Mouse (Mus musculus) left cerebral cortex, adult 2 months (tissue): ENCODE measurements around the gene Ly6g6d. TPM values are rescaled to one million over a fixed set of nuclear protein-coding genes. Genes with fewer than 3 reads are reported as not detected.
A peak's percentile ranks its signal among the peaks of the same experiment; 100 is the strongest.
"Not testable (repeated sequence)": the region's sequence is repeated elsewhere in the genome, so short reads cannot be mapped to it uniquely, and the experiment has no call there.

Experiments used
- DNase-seq, 2 experiments: peaks; one replicate each; pipeline ENCODE4 v3.0.0; 2021 to 2022; ENCODE audit warnings: low spot score in 2 of 2, mixed read lengths in 1 of 2; ENCODE audit errors: extremely low spot score in 1 of 2
- H3K27ac ChIP-seq: fragments of 200-600 bp; 2 replicates; pipeline ENCODE4 v1.8.1; 2022
- H3K4me3 ChIP-seq: fragments of 200-600 bp; 2 replicates; pipeline ENCODE4 v1.8.1; 2022
- CTCF ChIP-seq: fragments of 200-600 bp; IDR thresholded peaks from 2 replicates; pipeline ENCODE4 v1.8.1; 2022; ENCODE audit warnings: antibody characterized with exemption, mild to moderate bottlenecking, moderate library complexity
- intact Hi-C: fragments of 180-260 bp; cut with DNase I; formaldehyde crosslinking; loops from one replicate; pipeline ENCODE4 v1.15.1; 2025
- long read RNA-seq, 2 experiments: library from polyadenylated mRNA; stranded (forward); transcript quantifications; one replicate each; pipeline ENCODE4 v2.0.0; 2021; ENCODE audit warnings: borderline mapping rate in 2 of 2
- total RNA-seq, 2 experiments: library from RNA; stranded (reverse); gene quantifications; 2 replicates each; pipeline ENCODE4 v1.2.3; 2021

The Ly6g6d gene
- 1 to 10 TPM in 1 of 2 experiments, under 1 TPM in 1; 0.70 to 1.1 TPM for total RNA-seq
- long read RNA-seq, experiment 1 = 0 reads
- long read RNA-seq, experiment 2 = 0 reads

DNA sequence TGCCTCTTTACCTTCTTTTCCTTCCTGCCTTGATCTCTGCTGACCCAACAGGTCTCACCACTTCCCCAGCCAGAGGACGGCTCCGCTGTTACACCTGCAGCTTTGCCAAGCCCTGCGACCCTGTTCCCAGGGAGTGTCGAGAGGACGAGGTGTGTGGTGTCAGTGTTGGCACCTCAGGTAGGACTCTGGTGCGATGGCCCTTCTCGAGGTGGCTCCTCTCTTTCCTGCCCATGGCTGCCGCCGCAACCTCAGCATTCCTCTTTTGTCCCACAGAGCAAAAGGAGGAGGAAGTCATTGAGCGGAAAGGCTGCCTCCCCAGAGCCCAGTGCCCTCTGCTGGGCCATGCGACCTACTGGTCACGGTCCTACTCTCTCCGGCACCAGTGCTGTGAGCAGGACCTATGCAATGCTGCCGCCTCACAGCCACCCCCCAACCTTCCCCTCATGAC, at the start of gene Ly6g6d:
Gene Ly6g6d (minus strand): TSS at position 280 of the 448 bp plus-strand sequence.
- intact Hi-C loops = no loop called here
- TF ChIP-seq CTCF = peak; percentile 45
- no peak for DNase-seq

DNA sequence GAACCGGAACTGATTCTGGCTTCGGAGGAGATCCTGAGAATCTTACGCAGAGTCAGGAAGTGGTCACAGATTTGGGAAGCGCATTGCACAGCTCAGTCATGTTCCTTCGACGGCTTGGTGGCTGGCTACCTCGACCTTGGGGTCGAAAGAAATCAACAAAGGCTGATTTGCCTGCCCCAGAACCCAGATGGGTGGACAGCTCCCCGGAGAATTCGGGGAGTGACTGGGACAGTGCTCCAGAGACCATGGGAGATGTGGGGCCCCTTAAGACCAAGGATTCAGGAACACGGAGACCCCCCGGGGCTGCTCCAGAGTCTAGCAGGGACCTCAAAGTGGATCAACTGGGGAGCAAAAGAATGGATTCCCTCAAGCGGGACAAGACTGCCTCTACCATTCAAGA, 49.2 kb upstream of the Ly6g6d start:
- intact Hi-C loops = no loop called here

More for the DNA sequence above, at the start of gene Ly6g6d:
- peak within 1 kb of the TSS; percentile 22 for H3K4me3 ChIP-seq
- peak within 1 kb of the TSS; percentile 11; the same call in 1 of the 2 replicates for H3K27ac ChIP-seq

DNA sequence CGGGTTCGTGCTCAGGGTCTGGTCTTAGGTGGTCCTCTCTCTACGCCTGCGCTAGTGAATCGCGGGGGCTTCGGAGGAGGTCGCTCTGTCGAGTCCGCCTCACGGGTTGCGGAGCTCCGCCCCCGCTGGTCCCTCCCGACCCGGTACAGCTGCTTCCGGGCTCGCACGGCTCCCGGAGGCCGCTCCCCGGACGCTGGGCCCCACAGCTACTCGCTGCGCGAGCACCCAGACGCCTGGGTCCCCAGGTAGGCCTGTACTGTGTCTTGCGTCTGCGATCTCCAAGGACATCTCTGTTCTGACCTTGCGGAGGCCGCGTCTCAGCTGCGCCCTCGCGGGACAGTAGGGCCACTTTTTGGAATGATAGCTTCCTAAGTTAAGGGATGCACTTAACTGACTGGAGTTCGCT, 48.3 kb upstream of the Ly6g6d start, which contains the start of gene D17H6S53E:
Gene D17H6S53E (plus strand): TSS at position 168 of the 406 bp plus-strand sequence.
- DNase-seq = peak; percentile 70 to 72
- H3K27ac ChIP-seq = peak within 1 kb of the TSS; percentile 96
- no peak for TF ChIP-seq CTCF
- peak within 1 kb of the TSS; percentile 62 for H3K4me3 ChIP-seq
- intact Hi-C loops = no loop called here

More for the DNA sequence above, 49.2 kb upstream of the Ly6g6d start:
- no peak for TF ChIP-seq CTCF
- H3K4me3 ChIP-seq = peak overlapping the region; percentile 62
- no peak for DNase-seq
- peak overlapping the region; percentile 96; the same call in 1 of the 2 replicates for H3K27ac ChIP-seq

DNA sequence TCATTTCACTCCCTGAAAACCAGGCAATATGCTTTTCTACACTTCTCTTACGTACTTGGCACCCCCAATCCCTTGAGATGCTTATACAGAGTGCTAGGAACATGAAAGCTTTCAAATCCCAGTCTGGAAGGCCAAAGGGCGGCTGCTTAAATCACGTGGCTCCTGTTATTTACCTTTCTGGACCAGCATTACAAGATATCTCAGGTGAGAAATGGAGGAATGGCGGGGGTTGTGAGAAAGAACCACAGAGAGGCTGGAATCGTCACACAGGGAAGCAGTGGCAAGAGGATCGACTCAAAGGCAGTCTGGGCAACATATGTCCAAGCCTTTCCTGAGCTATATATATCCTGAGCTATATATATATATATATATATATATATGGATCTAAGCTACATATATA, 47.7 kb upstream of the Ly6g6d start:
- Histone ChIP-seq H3K4me3 (peak overlapping the region; percentile 62), H3K27ac (peak overlapping the region; percentile 96)
- no peak for TF ChIP-seq CTCF
- intact Hi-C loops = no loop called here
- no peak for DNase-seq

DNA sequence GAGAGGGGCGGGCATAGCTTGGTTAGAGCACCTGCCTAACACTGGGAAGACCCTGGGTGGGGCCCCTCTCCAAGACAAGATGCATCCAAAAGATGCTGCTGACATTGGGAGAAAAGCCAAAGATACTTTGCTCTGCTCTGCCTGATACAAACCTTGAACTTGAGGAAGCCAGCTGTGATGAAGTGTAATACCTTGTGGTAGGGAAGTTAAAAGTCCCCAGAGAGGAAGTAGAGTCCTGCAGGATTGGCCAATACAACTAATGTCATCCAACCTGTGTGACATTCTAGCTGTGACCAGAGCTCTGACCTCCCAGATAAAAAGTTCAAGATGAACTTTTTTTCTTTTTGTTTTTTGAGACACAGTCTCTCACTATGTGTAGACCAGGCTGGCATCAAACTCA, 47.2 kb upstream of the Ly6g6d start:
- intact Hi-C loops = no loop called here
- Histone ChIP-seq H3K4me3 (no peak overlapping the region; the same call in 1 of the 2 replicates), H3K27ac (no peak overlapping the region; the same call in 1 of the 2 replicates)
- DNase-seq = no peak
- no peak for TF ChIP-seq CTCF

DNA sequence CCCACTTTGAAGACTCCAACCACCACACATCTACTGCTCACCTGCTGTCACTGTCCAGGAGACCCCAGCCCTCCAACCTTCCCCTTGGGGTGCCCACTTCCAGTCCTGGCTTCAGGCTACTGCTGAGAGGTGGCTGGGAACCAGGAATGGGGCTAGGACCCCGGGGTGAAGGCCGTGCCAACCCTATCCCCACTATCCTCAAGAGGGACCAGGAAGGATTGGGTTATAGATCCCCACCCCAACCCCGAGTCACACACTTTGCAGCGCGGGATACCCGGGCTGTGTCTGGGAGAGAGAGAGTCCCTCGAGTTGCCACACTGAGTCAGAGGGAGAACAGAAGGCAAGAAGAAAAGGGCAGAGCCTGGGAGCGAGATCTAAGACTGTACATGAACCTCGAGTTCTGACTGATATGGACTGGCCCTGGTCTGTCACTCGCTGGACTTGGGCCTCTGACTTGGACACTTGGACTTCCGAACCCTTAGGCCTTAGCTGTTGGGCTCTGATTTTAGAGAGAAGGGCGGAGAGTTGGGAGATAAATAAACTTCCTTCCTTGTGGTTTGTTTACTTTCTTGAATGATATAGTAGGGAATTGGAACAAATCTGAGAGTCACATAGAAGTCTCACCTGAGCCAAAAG, 46.5 kb upstream of the Ly6g6d start:
- intact Hi-C loops = loop anchor here (5.0 kb wide), 2 partner anchors 113 to 122 kb away; partner anchors contain the start of genes Nfkbil1 and Vars
- not testable (repeated sequence) for DNase-seq, H3K27ac ChIP-seq, H3K4me3 ChIP-seq

DNA sequence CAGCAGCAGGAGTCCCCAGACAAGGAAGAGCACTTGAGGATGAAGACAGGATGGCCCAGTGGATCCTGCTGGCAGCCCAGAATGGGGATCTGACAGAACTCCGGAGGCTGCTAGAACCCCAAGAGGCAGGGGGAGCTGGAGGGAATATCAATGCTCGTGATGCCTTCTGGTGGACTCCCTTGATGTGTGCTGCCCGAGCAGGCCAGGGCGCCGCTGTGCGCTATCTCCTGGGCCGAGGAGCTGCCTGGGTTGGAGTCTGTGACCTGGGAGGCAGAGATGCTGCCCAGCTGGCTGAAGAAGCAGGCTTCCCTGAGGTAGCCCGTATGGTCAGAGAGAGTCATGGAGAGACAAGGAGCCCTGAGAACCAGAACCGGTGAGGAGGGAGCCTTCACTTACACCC, 45.4 kb upstream of the Ly6g6d start:
- intact Hi-C loops = loop anchor here (5.0 kb wide), 2 partner anchors 114 to 121 kb away; partner anchors contain the start of genes Nfkbil1 and Vars

DNA sequence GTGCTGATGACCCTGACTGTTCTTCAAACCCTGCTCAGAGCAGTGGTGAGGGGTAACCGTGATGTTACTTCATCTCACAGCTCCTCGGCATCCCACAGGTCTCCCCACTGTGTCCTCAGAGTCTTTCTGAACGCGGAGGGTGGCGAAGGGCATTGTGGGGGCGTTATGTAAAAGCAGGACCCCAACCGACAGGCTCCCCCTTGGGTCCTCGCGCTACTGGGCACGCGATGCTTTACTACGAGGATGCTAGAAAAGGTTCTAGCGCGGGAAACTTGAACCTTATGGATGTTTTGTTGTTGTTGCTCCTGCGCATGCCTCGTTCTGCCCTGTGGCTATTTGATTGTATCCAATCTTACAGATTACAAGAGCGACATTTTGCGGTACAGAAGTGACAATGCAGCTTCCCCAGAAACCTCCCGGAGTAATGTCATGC, 44.0 kb upstream of the Ly6g6d start, which contains the start of gene Csnk2b:
Gene Csnk2b (minus strand): TSS at position 183 of the 433 bp plus-strand sequence.
- DNase-seq = peak; percentile 59 to 62
- intact Hi-C loops = loop anchor here (1.0 to 5.0 kb wide), 3 partner anchors 13 to 120 kb away; partner anchors contain the start of genes Bag6, Nfkbil1 and Vars
- TF ChIP-seq CTCF = peak; percentile 48
- Histone ChIP-seq H3K4me3 (peak within 1 kb of the TSS; percentile 97), H3K27ac (peak within 1 kb of the TSS; percentile 92)

More for the DNA sequence above, 45.4 kb upstream of the Ly6g6d start:
- not testable (repeated sequence) for H3K27ac ChIP-seq, DNase-seq, H3K4me3 ChIP-seq

DNA sequence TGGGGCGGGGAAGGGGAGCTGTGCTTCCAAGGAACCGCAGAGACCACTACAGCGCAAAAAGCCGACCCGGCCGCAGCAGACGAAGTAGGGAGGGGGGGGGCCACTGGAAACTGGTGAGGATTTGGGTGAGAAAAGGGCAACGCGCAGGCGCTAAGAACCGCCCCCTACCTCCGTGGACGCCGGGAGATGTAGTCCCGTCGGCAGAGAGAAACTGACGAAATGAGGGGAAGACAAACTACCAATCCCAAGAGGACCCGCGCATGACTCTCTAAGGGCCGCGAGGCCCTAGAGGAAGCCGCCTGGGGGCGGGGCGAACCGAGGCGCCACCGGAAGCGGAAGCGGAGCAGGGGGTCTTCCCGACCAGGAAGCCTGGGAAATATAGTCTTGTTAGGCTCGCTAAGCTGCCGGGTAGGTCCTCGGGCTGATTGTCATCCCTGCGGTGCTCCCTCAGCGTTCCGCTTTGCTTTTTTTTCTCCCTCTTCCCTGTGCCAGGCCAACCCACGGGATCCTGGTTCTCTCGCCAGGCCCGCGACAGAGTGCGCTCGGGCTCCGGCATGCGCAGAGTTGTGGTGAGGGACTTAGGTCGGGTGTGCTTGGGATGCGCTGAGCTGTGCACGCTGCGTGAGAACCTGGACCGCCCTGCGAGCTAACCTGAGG, 43.4 kb upstream of the Ly6g6d start, which contains the start of gene Gpank1:
Gene Gpank1 (plus strand): TSS at position 313 of the 657 bp plus-strand sequence.
- Histone ChIP-seq H3K27ac (peak within 1 kb of the TSS; percentile 92), H3K4me3 (peak within 1 kb of the TSS; percentile 97)
- intact Hi-C loops = loop anchor here (1.0 to 5.0 kb wide), 3 partner anchors 14 to 119 kb away; partner anchors contain the start of genes Bag6, Nfkbil1 and Vars
- peak; percentile 96 to 98 for DNase-seq
- no peak for TF ChIP-seq CTCF

DNA sequence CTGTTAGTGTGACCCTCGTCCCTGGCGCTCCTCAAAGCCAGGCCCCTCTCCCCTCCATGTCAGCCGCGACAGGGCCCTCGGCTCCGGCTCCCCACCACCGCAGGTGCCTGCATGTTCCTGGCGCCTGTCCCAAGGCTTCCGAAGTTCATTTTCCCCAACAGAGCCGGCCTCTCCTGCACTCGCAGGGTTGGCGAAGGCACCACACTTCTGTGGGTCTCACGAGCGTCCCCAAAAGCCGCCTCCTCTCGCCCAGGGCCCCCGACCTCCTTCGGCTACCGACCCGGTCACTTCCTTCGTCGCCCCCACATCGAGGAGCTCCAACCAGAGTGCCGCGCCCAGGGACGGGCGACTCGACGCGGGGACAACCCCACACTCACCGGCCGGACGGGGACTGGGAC, 42.9 kb upstream of the Ly6g6d start:
- peak overlapping the region; percentile 92 for H3K27ac ChIP-seq
- intact Hi-C loops = loop anchor here (1.0 to 5.0 kb wide), 3 partner anchors 15 to 118 kb away; partner anchors contain the start of genes Bag6, Nfkbil1 and Vars
- DNase-seq = no peak
- peak overlapping the region; percentile 97 for H3K4me3 ChIP-seq
- no peak for TF ChIP-seq CTCF

DNA sequence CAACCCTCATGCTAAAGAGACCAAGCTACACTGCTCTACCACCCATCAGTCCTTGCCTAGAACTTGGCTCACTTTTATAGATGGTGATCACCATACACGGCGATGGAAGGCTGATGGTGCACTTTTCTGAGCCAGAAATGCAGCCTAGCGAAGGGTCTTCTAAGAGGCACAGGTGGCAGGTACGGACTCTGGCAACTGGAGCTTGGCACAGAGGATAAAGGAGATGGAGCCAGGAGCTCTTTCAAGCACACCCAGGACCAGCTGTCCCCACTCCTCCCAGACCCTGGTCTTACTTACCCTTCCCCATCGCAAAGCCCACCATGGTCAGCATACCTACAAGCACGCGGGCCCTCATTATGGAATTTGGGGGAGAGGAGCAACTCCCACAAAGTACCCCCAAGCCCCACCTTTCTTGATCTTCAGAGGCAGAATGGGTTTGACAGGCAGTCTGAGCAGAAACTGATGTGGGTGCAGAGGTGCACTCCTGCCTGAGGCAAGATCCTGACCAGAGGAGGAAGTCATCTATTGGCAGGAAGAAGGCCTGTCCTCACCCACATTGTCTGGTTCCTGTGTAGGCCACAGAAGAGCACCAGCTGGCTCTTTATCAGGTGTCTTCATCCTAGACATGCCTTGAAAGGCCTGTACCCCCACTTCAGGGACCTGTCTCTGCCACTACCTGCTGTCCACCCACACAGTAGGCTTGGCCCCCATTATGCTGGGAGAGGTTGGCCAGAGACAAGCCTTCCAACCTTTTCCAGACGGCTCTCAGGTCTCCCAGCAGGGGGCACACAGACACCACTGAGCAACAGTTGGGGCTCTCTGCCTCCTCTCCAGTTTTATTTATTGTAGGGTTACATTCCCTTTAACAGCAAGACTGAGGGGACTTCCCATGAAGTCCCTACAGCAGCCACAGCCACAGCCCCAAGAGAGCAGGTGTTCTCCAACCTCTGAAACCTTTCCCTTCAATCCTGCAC, 37.5 kb upstream of the Ly6g6d start, which contains the start of gene Ly6g5b:
Gene Ly6g5b (minus strand): TSS at position 383 of the 974 bp plus-strand sequence.
- H3K4me3 ChIP-seq = no peak within 1 kb of the TSS
- TF ChIP-seq CTCF = peak; percentile 40
- no peak within 1 kb of the TSS for H3K27ac ChIP-seq
- intact Hi-C loops = no loop called here
- DNase-seq = no peak
